Comparison of ENCODE assay signal across 14 mouse cellular contexts in the genomic region with DNA sequence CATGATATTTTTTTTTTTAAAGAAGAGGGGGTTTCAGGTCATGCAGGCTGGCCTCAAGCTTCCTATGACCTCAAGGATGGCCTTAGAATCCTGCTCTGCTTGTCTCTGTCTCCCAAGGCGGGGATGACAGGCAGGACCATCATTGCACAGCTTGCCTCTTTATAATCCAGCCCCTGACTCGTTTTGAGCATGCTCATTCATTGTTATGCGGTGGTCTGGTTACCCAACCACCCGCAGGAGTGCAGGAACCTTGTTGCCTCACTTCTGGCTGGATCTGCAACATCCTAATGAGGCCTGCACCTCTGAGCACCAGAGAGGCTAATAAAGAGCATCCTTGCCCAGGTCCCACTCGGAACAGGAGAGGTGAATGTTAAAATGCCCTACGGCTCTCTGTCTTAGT.
A peak's percentile ranks its signal among the peaks of the same experiment; 100 is the strongest.
DNase-seq lines count a peak whose midpoint lies in the region; ATAC-seq and TF ChIP-seq lines count a peak whose summit lies in the region.
"Had no signal": no experiment of that assay in that cellular context is flagged by ENCODE, and none has a peak within 500 bp of the region (broad histone marks: within the 10 kb centered on the region; RNA-seq: fewer than 3 reads in every experiment).

No protein-coding gene starts in this region.

- no peaks in the 10 kb centered on the region for H3K36me3 ChIP-seq in stomach, embryonic 14.5 days (ENCODE audit: control insufficient read depth, insufficient read depth, low read length)
- H3K36me3 ChIP-seq in stomach, postnatal 0 days (ENCODE audit: control insufficient read depth, insufficient read depth, low read length) = no peaks in the 10 kb centered on the region
- no peaks in the 10 kb centered on the region for H3K36me3 ChIP-seq in forebrain, embryonic 16.5 days (ENCODE audit: control insufficient read depth, insufficient read depth)
- H3K36me3 ChIP-seq in midbrain, embryonic 11.5 days (ENCODE audit: control insufficient read depth, insufficient read depth, low read length) = no peaks in the 10 kb centered on the region
- no peaks in the 10 kb centered on the region for H3K36me3 ChIP-seq in liver, postnatal 0 days (replicated peaks; ENCODE audit: insufficient read depth, low read length)
- H3K36me3 ChIP-seq: intestine, embryonic 15.5 days had no signal

- H3K4me3 ChIP-seq in stomach, embryonic 14.5 days (ENCODE audit: low read depth, low read length) = no peak overlapping the region
- no peak overlapping the region for H3K4me3 ChIP-seq in stomach, postnatal 0 days (ENCODE audit: low read depth, low read length)
- H3K4me3 ChIP-seq in forebrain, embryonic 16.5 days (replicated peaks; ENCODE audit: low read length) = no peak overlapping the region
- H3K4me3 ChIP-seq in midbrain, embryonic 11.5 days (ENCODE audit: low read depth, low read length) = no peak overlapping the region
- H3K4me3 ChIP-seq in liver, postnatal 0 days (ENCODE audit: low read depth, low read length) = no peak overlapping the region
- H3K4me3 ChIP-seq: intestine, embryonic 15.5 days had no signal

- no peak overlapping the region for H3K4me2 ChIP-seq in stomach, embryonic 14.5 days (replicated peaks; ENCODE audit: low read depth, low read length)
- H3K4me2 ChIP-seq in stomach, postnatal 0 days (replicated peaks; ENCODE audit: low read depth) = no peak overlapping the region
- H3K4me2 ChIP-seq in forebrain, embryonic 16.5 days (ENCODE audit: low read length) = no peak overlapping the region
- no peak overlapping the region for H3K4me2 ChIP-seq in midbrain, embryonic 11.5 days
- no peak overlapping the region for H3K4me2 ChIP-seq in liver, postnatal 0 days (ENCODE audit: low read depth, low read length)
- H3K4me2 ChIP-seq: intestine, embryonic 15.5 days had no signal

- ATAC-seq in stomach, embryonic 14.5 days (ENCODE audit: insufficient number of reproducible peaks, insufficient read depth, low FRiP score, low read depth) = no peak
- no peak for ATAC-seq in stomach, postnatal 0 days (ENCODE audit: low FRiP score, low TSS enrichment)
- no peak for ATAC-seq in forebrain, embryonic 16.5 days
- ATAC-seq in midbrain, embryonic 11.5 days (ENCODE audit: low FRiP score) = no peak
- no peak for ATAC-seq in liver, postnatal 0 days
- ATAC-seq: intestine, embryonic 15.5 days had no signal

- peaks cover 33% of the 10 kb centered on the region for H3K4me1 ChIP-seq in stomach, embryonic 14.5 days (ENCODE audit: control insufficient read depth, insufficient read depth, low read length)
- peaks cover 8% of the 10 kb centered on the region for H3K4me1 ChIP-seq in stomach, postnatal 0 days (replicated peaks; ENCODE audit: control insufficient read depth, insufficient read depth)
- peaks cover 67% of the 10 kb centered on the region for H3K4me1 ChIP-seq in forebrain, embryonic 16.5 days (replicated peaks; ENCODE audit: control insufficient read depth, insufficient read depth, low read length)
- H3K4me1 ChIP-seq in midbrain, embryonic 11.5 days (ENCODE audit: control insufficient read depth, insufficient read depth, low read length) = peaks cover 55% of the 10 kb centered on the region
- peaks cover 59% of the 10 kb centered on the region for H3K4me1 ChIP-seq in liver, postnatal 0 days (ENCODE audit: insufficient read depth)

- H3K9me3 ChIP-seq in stomach, embryonic 14.5 days (ENCODE audit: control insufficient read depth, low read depth, low read length) = no peaks in the 10 kb centered on the region
- H3K9me3 ChIP-seq in stomach, postnatal 0 days (ENCODE audit: control insufficient read depth, low read length) = no peaks in the 10 kb centered on the region
- H3K9me3 ChIP-seq in forebrain, embryonic 16.5 days (ENCODE audit: control insufficient read depth, low read length) = no peaks in the 10 kb centered on the region
- H3K9me3 ChIP-seq in midbrain, embryonic 11.5 days (ENCODE audit: control insufficient read depth, low read length) = no peaks in the 10 kb centered on the region
- no peaks in the 10 kb centered on the region for H3K9me3 ChIP-seq in liver, postnatal 0 days (ENCODE audit: low read length)
- H3K9me3 ChIP-seq: intestine, embryonic 15.5 days had no signal

- H3K27me3 ChIP-seq in stomach, embryonic 14.5 days (ENCODE audit: control insufficient read depth, insufficient read depth, low read length) = no peaks in the 10 kb centered on the region
- H3K27me3 ChIP-seq in stomach, postnatal 0 days (ENCODE audit: control insufficient read depth, insufficient read depth, low read length) = no peaks in the 10 kb centered on the region
- H3K27me3 ChIP-seq in forebrain, embryonic 16.5 days (replicated peaks; ENCODE audit: control insufficient read depth, insufficient read depth, low read length) = no peaks in the 10 kb centered on the region
- no peaks in the 10 kb centered on the region for H3K27me3 ChIP-seq in midbrain, embryonic 11.5 days (ENCODE audit: control insufficient read depth, insufficient read depth, low read length)
- no peaks in the 10 kb centered on the region for H3K27me3 ChIP-seq in liver, postnatal 0 days (ENCODE audit: insufficient read depth, low read length)
- H3K27me3 ChIP-seq: intestine, embryonic 15.5 days had no signal

- no peak overlapping the region for H3K9ac ChIP-seq in stomach, embryonic 14.5 days (replicated peaks; ENCODE audit: low read depth, low read length)
- H3K9ac ChIP-seq in stomach, postnatal 0 days (ENCODE audit: low read length) = no peak overlapping the region
- no peak overlapping the region for H3K9ac ChIP-seq in forebrain, embryonic 16.5 days (replicated peaks; ENCODE audit: low read depth, low read length)
- peak overlapping the region; percentile 20; the same call in 1 of the 2 replicates for H3K9ac ChIP-seq in midbrain, embryonic 11.5 days (ENCODE audit: low read length)
- H3K9ac ChIP-seq in liver, postnatal 0 days (replicated peaks) = no peak overlapping the region
- H3K9ac ChIP-seq: intestine, embryonic 15.5 days had no signal

- WGBS in stomach, embryonic 14.5 days = 75% methylated on average over 6 of the region's 6 CpGs
- 78% methylated on average over 6 of the region's 6 CpGs for WGBS in stomach, postnatal 0 days
- 41% methylated on average over 6 of the region's 6 CpGs for WGBS in forebrain, embryonic 16.5 days
- 53% methylated on average over 6 of the region's 6 CpGs for WGBS in midbrain, embryonic 11.5 days
- 68% methylated on average over 6 of the region's 6 CpGs for WGBS in liver, postnatal 0 days (ENCODE audit: insufficient replicate concordance)

- 0 out of 2 replicates have a peak overlapping the region, but pooled peaks have one; percentile 21 for H3K27ac ChIP-seq in stomach, embryonic 14.5 days (ENCODE audit: low read length)
- H3K27ac ChIP-seq in stomach, postnatal 0 days (replicated peaks) = no peak overlapping the region
- H3K27ac ChIP-seq in forebrain, embryonic 16.5 days (ENCODE audit: low read length) = 0 out of 2 replicates have a peak overlapping the region, but pooled peaks have one; percentile 10
- no peak overlapping the region; the same call in 1 of the 2 replicates for H3K27ac ChIP-seq in midbrain, embryonic 11.5 days (ENCODE audit: low read depth, low read length)
- no peak overlapping the region for H3K27ac ChIP-seq in liver, postnatal 0 days (ENCODE audit: low read depth)
- H3K27ac ChIP-seq: intestine, embryonic 15.5 days had no signal

- no peak for TF ChIP-seq EP300 in stomach, postnatal 0 days (optimal IDR thresholded peaks at IDR 0.05)
- no peak for TF ChIP-seq EP300 in liver, postnatal 0 days (IDR thresholded peaks at IDR 0.05; ENCODE audit: low read depth)

- no peak for TF ChIP-seq CTCF in stomach, postnatal 0 days (IDR thresholded peaks at IDR 0.05; ENCODE audit: low read depth)
- no peak for TF ChIP-seq CTCF in liver, postnatal 0 days (IDR thresholded peaks at IDR 0.05; ENCODE audit: low read depth)

- no peak for DNase-seq in stomach, postnatal 0 days (ENCODE audit: low spot score)
- DNase-seq in midbrain, embryonic 11.5 days (ENCODE audit: low spot score, missing footprints) = no peak
- DNase-seq in layer of hippocampus, postnatal 25 days (ENCODE audit: extremely low spot score in 1 of 2, low spot score in 1 of 2) = no peak
- no peak for DNase-seq in layer of hippocampus, adult 11-12 months (ENCODE audit: low spot score)
- DNase-seq in kidney, postnatal 10 days = no peak
- DNase-seq in liver, postnatal 0 days = no peak
- DNase-seq: gastrocnemius, postnatal 36 days; kidney, postnatal 36 days; lung, postnatal 10 days; right cerebral cortex, postnatal 4 days; thymus, postnatal 25 days had no signal

Comparison
In these comparisons a context has a peak if more than half of its experiments do, and no peak if none do; other contexts are left out.
1. H3K27ac ChIP-seq: peak in stomach, embryonic 14.5 days (single experiment) and forebrain, embryonic 16.5 days (single experiment); none in stomach, postnatal 0 days (single experiment), midbrain, embryonic 11.5 days (single experiment) and liver, postnatal 0 days (single experiment).